Mouse (Mus musculus): ENCODE results near the gene Mef2d.

DNA sequence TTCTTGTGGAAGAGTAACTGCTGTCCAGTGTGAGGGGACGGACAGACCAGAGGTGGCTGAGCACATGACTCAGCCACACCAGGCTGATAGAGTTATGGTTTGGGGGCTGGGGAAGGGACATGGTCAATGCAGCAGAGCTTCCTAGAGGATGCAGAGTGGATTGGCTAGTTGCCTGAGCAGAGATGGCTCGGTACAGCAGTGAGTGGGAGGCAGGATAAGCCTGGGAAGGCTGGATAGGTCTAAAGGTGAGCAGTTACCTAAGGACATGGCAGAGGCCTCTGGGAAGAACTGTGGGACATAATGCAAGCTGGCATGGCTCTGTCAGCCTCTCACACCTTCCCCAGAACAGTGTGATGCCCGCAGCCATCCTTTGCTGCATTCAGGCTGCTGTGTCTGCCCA is 21.7 kb downstream of the Mef2d start:
- TF ChIP-seq GATA1 (IDR thresholded peaks at IDR 0.05; ENCODE audit: borderline replicate concordance, low read length) = no peak
- TF ChIP-seq FLI1 (IDR thresholded peaks at IDR 0.05; ENCODE audit: low read length) = no peak
